Mouse (Mus musculus): ENCODE data around the gene F13b.

Gene F13b

GRCm38 (mm10) chr1:139501258-139501752 is at the start of gene F13b:
Gene F13b, plus strand, starts transcription at chr1:139501702.
- DNase-seq (ENCODE audit: low spot score) = no peak

DNA sequence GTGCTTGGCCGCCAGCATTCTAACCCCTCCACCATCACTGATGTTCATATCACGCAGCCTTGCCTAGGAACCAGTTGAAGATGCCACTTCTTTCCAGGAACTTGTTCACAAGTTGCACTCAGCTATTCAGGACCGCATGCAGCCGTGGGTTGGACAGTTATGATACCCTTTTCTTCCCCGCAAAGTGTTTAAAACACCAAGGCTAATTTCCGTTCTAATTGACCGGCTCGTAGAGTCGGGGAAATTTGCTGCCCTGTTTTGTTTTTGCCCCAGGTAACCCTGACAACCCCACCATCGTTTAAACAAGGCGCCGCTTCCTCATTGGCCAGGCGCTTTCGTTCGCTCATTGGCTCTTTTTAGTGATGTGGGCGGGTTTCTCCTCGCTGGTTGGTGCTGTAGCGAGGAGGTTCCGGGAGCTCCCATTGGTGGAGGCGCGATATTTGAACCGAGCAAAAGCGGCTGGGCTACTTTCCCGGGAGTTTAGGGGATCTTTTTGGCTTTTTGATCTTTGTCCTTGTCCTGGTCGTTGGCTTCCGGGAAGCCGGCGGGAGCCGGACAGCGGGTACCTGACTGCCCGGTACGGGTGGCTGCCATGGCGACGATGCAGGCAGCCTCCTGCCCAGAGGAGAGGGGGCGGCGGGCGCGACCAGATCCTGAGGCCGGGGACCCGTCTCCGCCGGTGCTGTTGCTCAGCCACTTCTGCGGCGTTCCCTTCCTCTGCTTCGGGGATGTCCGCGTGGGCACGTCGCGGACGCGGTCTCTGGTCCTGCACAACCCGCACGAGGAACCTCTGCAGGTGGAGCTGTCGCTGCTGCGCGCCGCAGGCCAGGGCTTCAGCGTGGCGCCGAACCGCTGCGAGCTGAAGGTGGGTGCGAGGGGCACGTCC is 46.9 kb upstream of the F13b start, which contains the start of gene Aspm:
TSS of gene Aspm (plus strand) at position 433 of the 886 bp plus-strand sequence.
- peak; percentile 53 for DNase-seq (ENCODE audit: low spot score)

DNA sequence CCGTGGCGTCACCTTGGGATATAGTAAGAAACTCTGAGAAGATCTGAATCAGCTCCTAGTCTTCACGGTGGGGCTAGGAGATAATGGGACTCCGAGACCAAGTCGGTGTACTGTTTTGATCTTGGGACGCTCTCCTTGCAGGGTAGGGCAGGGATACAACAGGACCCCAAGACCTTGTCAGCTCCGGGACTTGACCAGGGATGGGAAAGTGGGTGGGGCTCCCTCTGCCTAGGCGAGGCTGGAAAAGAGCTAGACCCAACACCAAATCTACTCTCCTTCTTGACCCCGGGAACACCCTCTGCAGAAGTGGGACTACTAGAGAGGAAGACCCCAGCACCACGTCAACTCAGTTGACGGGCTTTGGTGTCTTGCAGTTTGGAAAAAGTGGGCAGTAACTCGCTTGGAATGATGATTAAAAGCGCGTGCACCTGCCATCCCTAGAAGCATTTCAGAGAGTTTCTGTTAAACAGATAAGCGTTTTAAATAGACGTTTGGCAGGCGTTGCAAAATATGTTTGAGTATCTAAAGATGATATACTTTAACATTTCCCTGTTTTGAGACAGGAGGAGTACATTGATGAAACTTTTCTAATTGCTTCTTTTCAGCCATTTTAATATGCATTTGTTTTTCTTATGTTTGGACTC is 46.2 kb upstream of the F13b start:
- DNase-seq (ENCODE audit: low spot score) = no peak

DNA sequence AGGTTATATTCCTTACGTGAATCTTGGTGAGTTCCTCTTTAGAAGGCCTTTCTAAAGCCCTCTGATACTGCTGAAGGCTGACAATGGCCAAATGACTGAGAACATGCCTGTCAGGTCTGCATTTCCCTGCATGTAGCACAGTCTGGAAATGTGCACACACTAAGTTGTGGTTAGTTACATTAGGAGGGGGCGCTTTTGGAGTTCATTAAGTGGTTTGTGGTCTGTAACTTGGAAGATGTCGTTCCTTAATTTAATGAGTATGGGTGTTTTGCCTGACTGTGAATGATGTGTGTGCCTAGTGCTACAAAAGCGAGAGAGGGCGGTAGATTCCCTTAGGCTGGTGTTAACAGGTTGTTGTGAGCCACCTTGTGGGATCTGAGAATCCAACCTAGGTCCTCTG is 40.7 kb upstream of the F13b start:
- DNase-seq (ENCODE audit: low spot score) = no peak

- DNase-seq (ENCODE audit: low spot score) = no peak
Measured at GRCm38 (mm10) chr1:139465936-139466335, 35.6 kb upstream of the F13b start.

GRCm38 (mm10) chr1:139478898-139479297 is 22.6 kb upstream of the F13b start:
- DNase-seq (ENCODE audit: low spot score) = no peak

- no peak for DNase-seq (ENCODE audit: low spot score)
Measured at GRCm38 (mm10) chr1:139480246-139480645, 21.3 kb upstream of the F13b start.

DNA sequence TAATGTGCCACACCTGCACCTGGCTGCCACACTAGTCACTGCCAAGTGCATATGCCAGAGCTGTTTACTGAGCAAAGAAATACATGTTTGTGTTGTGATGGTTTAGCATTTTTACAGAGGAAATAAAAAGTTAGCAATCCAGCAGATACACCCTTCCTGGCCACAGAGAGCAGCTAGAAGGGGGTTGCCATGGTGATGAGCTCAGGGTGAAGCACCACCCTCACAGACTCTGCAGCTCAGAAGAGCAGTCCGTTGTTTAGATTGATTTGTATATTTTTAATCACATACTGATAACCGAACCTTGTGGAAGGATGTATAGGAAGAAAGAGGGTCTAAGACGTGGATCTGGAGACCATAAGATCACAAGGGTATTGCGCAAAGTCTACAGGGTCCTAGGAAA is 20.4 kb upstream of the F13b start:
- no peak for DNase-seq (ENCODE audit: low spot score)

DNA sequence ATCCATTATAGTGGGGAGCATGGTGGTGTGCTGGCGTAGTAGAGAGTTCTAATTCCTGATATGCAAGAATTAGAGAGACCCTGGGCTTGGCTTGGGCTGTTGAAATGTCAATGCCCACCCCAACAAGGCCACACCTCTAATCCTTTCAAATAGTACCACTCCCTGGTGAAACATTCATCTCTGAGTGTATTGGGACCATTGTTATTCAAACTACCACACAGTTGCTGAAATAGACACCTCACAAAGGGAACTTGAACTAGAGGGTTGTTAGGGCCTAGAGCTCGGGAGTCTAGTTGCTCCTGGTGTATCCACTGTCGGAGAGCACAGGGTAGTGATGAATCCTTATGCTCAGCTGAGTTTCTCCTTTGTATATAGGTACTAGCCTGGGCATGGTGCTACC is 6.9 kb upstream of the F13b start:
- no peak for DNase-seq (ENCODE audit: low spot score)

DNA sequence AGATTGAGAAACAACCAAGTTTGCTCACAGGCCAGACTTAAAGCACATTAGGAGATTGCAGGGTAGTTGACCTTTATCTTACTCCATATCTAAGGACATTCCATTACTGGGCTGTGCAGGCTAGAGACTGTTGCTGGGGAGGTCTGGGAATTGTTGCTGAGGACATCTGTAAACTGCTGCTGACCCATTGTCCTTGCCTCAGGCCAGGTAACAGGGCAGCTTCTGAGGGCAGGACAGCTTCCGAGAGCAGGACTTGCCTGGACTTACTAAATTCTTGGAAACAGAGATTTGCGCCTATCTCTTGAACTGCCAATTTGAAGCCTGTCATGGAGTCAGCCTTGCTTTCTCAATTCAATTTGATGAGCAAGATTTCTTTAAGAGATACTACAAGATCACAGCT is 6.1 kb upstream of the F13b start:
- DNase-seq (ENCODE audit: low spot score) = no peak

GRCm38 (mm10) chr1:139496212-139496611 is 5.3 kb upstream of the F13b start:
- no peak for DNase-seq (ENCODE audit: low spot score)

- no peak for DNase-seq (ENCODE audit: low spot score)
Measured at GRCm38 (mm10) chr1:139499751-139500150, 1.8 kb upstream of the F13b start.

GRCm38 (mm10) chr1:139514556-139514955 is 13.1 kb downstream of the F13b start:
- DNase-seq (ENCODE audit: low spot score) = no peak

GRCm38 (mm10) chr1:139548536-139548935 is 47.0 kb downstream of the F13b start:
- DNase-seq (ENCODE audit: low spot score) = no peak

DNA sequence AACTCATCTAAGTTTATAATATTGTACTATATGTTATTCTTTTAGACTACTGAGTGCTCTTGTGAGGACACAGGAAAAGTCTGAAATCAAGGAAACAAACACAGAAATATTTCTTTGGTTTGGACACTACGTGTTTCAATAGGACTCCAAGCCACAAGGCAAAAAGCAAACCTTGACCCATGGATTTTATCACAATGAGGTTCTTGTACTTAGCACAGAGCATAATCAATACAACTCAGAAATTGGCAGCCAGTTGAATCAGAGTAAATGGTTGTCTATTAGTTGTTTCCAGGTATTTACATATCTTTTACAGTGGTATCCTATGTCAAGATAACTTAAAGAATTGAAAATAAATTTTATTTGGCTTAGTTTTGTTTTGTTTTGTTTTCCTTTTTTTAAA is 49.8 kb downstream of the F13b start:
- no peak for DNase-seq (ENCODE audit: low spot score)

DNA sequence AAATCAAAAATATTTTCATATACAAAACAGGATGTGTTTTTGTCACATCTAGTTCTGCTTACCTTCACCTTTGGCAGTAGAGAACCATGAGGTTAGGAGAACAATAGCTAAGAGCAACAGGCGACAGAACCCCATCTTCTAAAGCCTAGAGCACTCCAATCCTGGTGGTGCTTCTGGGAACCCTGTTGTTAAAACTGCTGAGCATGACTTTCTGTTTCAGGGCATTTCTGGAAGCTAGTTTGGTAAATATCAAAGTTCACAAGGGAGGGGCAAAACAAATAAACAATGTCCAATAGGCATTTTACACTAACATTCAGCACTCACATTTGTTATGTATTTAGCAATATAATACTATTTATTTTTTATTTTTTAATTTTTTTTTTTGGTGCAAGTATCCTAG is 58.5 kb downstream of the F13b start, which contains the start of gene Cfhr1:
TSS of gene Cfhr1 (minus strand) at position 249 of the 400 bp plus-strand sequence.
- DNase-seq (ENCODE audit: low spot score) = no peak

All from urinary bladder, postnatal 10 days (tissue).